Mouse (Mus musculus) hindbrain, embryonic 13.5 days (tissue): ENCODE measurements around the gene Armc9. TPM values are rescaled to one million over a fixed set of nuclear protein-coding genes. Genes with fewer than 3 reads are reported as not detected.

Experiments
- ATAC-seq: fragments of 200-750 bp; cut with Nextera tagmentation; 2 replicates; pipeline ENCODE4 v1.8.0; 2017; ENCODE audit warnings: moderate TSS enrichment; ENCODE audit not compliant: low FRiP score
- H3K27ac ChIP-seq: fragments of 300-500 bp; sonication (generic); 2 replicates; pipeline ENCODE4 v1.5.1; 2015; ENCODE audit warnings: inconsistent platforms, mild to moderate bottlenecking, moderate library complexity
- H3K27me3 ChIP-seq: fragments of 300-500 bp; sonication (generic); 2 replicates; pipeline ENCODE4 v1.6.1; 2015; ENCODE audit warnings: mild to moderate bottlenecking, inconsistent platforms
- H3K36me3 ChIP-seq: fragments of 300-500 bp; sonication (generic); 2 replicates; pipeline ENCODE4 v1.6.1; 2015; ENCODE audit warnings: mild to moderate bottlenecking, inconsistent platforms
- H3K4me1 ChIP-seq: fragments of 300-500 bp; sonication (generic); replicated peaks from 2 replicates; pipeline ENCODE4 v1.6.1; 2015; ENCODE audit warnings: inconsistent platforms
- H3K4me2 ChIP-seq: fragments of 300-500 bp; sonication (generic); 2 replicates; pipeline ENCODE4 v1.6.1; 2015; ENCODE audit warnings: inconsistent platforms, mild to moderate bottlenecking, moderate library complexity
- H3K4me3 ChIP-seq: fragments of 300-500 bp; sonication (generic); 2 replicates; pipeline ENCODE4 v1.5.1; 2015; ENCODE audit warnings: mild to moderate bottlenecking, inconsistent platforms
- H3K9ac ChIP-seq: fragments of 300-500 bp; sonication (generic); 2 replicates; pipeline ENCODE4 v1.6.1; 2015; ENCODE audit warnings: mild to moderate bottlenecking, inconsistent platforms
- H3K9me3 ChIP-seq: fragments of 300-500 bp; sonication (generic); 2 replicates; pipeline ENCODE4 v1.6.1; 2016; ENCODE audit warnings: inconsistent platforms
- WGBS: fragments of 180-500 bp; shearing (Covaris S2); methylation state at CpG from one replicate; pipeline ENCODE4 v1.1.7; 2015; 5-methylcytosine and 5-hydroxymethylcytosine counted together
- polyA plus RNA-seq: library from polyadenylated mRNA; unstranded; fragments of >200 nt; fragmentation: Nextera tagmentation; extraction: Ambion mirVana; gene quantifications from 2 replicates; pipeline ENCODE4 v1.2.1, GENCODE M21; 2015

Gene Armc9
- polyA plus RNA-seq, 1 experiment from 2014 or later: 31.9 TPM

- WGBS: 91% methylated on average over 9 of the region's 9 CpGs
- Histone ChIP-seq H3K4me2 (no peak overlapping the region), H3K9ac (no peak overlapping the region), H3K4me3 (no peak overlapping the region), H3K9me3 (no peaks in the 10 kb centered on the region), H3K27me3 (no peaks in the 10 kb centered on the region), H3K36me3 (peaks cover 93% of the 10 kb centered on the region), H3K4me1 (no peaks in the 10 kb centered on the region; the same call in 1 of the 2 replicates), H3K27ac (no peak overlapping the region)
- no peak for ATAC-seq
Observed at GRCm38 (mm10) chr1:86202617-86203219, 48.1 kb downstream of the Armc9 start.

- no peak overlapping the region for H3K4me2 ChIP-seq
- 86% methylated on average over 7 of the region's 7 CpGs for WGBS
- H3K36me3 ChIP-seq: peaks cover 82% of the 10 kb centered on the region
- no peak for ATAC-seq
- H3K9ac ChIP-seq: no peak overlapping the region
- H3K4me1 ChIP-seq: no peaks in the 10 kb centered on the region
- H3K27me3 ChIP-seq: no peaks in the 10 kb centered on the region
- H3K4me3 ChIP-seq: no peak overlapping the region
- no peaks in the 10 kb centered on the region for H3K9me3 ChIP-seq
- H3K27ac ChIP-seq: no peak overlapping the region
Observed at GRCm38 (mm10) chr1:86210676-86211075, 56.1 kb downstream of the Armc9 start.

- H3K4me1 ChIP-seq: no peaks in the 10 kb centered on the region
- no peak for ATAC-seq
- no peak overlapping the region for H3K9ac ChIP-seq
- no peaks in the 10 kb centered on the region for H3K27me3 ChIP-seq
- H3K4me3 ChIP-seq: no peak overlapping the region
- WGBS: 96% methylated on average over 1 of the region's 1 CpGs
- peaks cover 79% of the 10 kb centered on the region for H3K36me3 ChIP-seq
- H3K27ac ChIP-seq: no peak overlapping the region
- H3K9me3 ChIP-seq: no peaks in the 10 kb centered on the region
- H3K4me2 ChIP-seq: no peak overlapping the region
Observed at GRCm38 (mm10) chr1:86211498-86211897, 56.9 kb downstream of the Armc9 start.

- H3K27ac ChIP-seq: no peak overlapping the region
- no peaks in the 10 kb centered on the region for H3K27me3 ChIP-seq
- WGBS: 90% methylated on average over 8 of the region's 8 CpGs
- ATAC-seq: no peak
- H3K4me1 ChIP-seq: no peaks in the 10 kb centered on the region
- H3K9ac ChIP-seq: no peak overlapping the region
- H3K9me3 ChIP-seq: no peaks in the 10 kb centered on the region
- H3K36me3 ChIP-seq: peaks cover 78% of the 10 kb centered on the region
- no peak overlapping the region for H3K4me2 ChIP-seq
- H3K4me3 ChIP-seq: no peak overlapping the region
Observed at GRCm38 (mm10) chr1:86212731-86213130, 58.2 kb downstream of the Armc9 start.

- no peak overlapping the region for H3K4me3 ChIP-seq
- 0% methylated on average over 1 of the region's 1 CpGs for WGBS
- H3K36me3 ChIP-seq: peaks cover 77% of the 10 kb centered on the region
- ATAC-seq: peak; percentile 57; the same call in 1 of the 2 replicates
- no peak overlapping the region for H3K4me2 ChIP-seq
- no peaks in the 10 kb centered on the region for H3K9me3 ChIP-seq
- no peaks in the 10 kb centered on the region for H3K4me1 ChIP-seq
- H3K27ac ChIP-seq: no peak overlapping the region
- no peak overlapping the region for H3K9ac ChIP-seq
- no peaks in the 10 kb centered on the region for H3K27me3 ChIP-seq
Observed at GRCm38 (mm10) chr1:86214158-86214557, 59.6 kb downstream of the Armc9 start.

- H3K4me1 ChIP-seq: no peaks in the 10 kb centered on the region
- no peak overlapping the region for H3K9ac ChIP-seq
- H3K27me3 ChIP-seq: no peaks in the 10 kb centered on the region
- ATAC-seq: no peak
- no peak overlapping the region for H3K27ac ChIP-seq
- peaks cover 72% of the 10 kb centered on the region for H3K36me3 ChIP-seq
- H3K4me3 ChIP-seq: no peak overlapping the region
- WGBS: 95% methylated on average over 1 of the region's 1 CpGs
- no peak overlapping the region for H3K4me2 ChIP-seq
- no peaks in the 10 kb centered on the region for H3K9me3 ChIP-seq
Observed at GRCm38 (mm10) chr1:86215297-86215696, 60.7 kb downstream of the Armc9 start.

- WGBS: 90% methylated on average over 5 of the region's 5 CpGs
- no peak for ATAC-seq
- Histone ChIP-seq H3K4me2 (no peak overlapping the region), H3K36me3 (peaks cover 61% of the 10 kb centered on the region), H3K9me3 (no peaks in the 10 kb centered on the region), H3K4me1 (no peaks in the 10 kb centered on the region), H3K27ac (no peak overlapping the region), H3K27me3 (no peaks in the 10 kb centered on the region), H3K4me3 (no peak overlapping the region), H3K9ac (no peak overlapping the region)
Observed at GRCm38 (mm10) chr1:86216412-86216811, 61.8 kb downstream of the Armc9 start.

- Histone ChIP-seq H3K9me3 (no peaks in the 10 kb centered on the region), H3K9ac (no peak overlapping the region), H3K27me3 (no peaks in the 10 kb centered on the region), H3K4me2 (no peak overlapping the region), H3K36me3 (peaks cover 47% of the 10 kb centered on the region), H3K4me1 (no peaks in the 10 kb centered on the region), H3K27ac (no peak overlapping the region), H3K4me3 (no peak overlapping the region)
- 66% methylated on average over 6 of the region's 6 CpGs for WGBS
- ATAC-seq: no peak
Observed at GRCm38 (mm10) chr1:86217976-86218375, 63.4 kb downstream of the Armc9 start.

GRCm38 (mm10) chr1:86225195-86225594 lies 70.6 kb downstream of the Armc9 start:
- no peak overlapping the region for H3K4me2 ChIP-seq
- H3K4me1 ChIP-seq: no peaks in the 10 kb centered on the region
- no peak for ATAC-seq
- no peaks in the 10 kb centered on the region for H3K9me3 ChIP-seq
- no peak overlapping the region for H3K4me3 ChIP-seq
- H3K36me3 ChIP-seq: no peaks in the 10 kb centered on the region; the same call in 1 of the 2 replicates
- H3K27me3 ChIP-seq: no peaks in the 10 kb centered on the region
- WGBS: 53% methylated on average over 6 of the region's 6 CpGs
- no peak overlapping the region for H3K9ac ChIP-seq
- H3K27ac ChIP-seq: no peak overlapping the region

- no peak for ATAC-seq
Observed at GRCm38 (mm10) chr1:86228653-86229052, 74.1 kb downstream of the Armc9 start.

GRCm38 (mm10) chr1:86229184-86229829 lies 74.7 kb downstream of the Armc9 start:
- no peak overlapping the region for H3K4me2 ChIP-seq
- ATAC-seq: no peak
- H3K4me1 ChIP-seq: no peaks in the 10 kb centered on the region
- no peaks in the 10 kb centered on the region for H3K27me3 ChIP-seq
- no peaks in the 10 kb centered on the region for H3K9me3 ChIP-seq
- 91% methylated on average over 9 of the region's 9 CpGs for WGBS
- no peaks in the 10 kb centered on the region; the same call in 1 of the 2 replicates for H3K36me3 ChIP-seq
- no peak overlapping the region for H3K27ac ChIP-seq
- no peak overlapping the region for H3K4me3 ChIP-seq
- H3K9ac ChIP-seq: no peak overlapping the region

More at GRCm38 (mm10) chr1:86228653-86229052, 74.1 kb downstream of the Armc9 start:
- Histone ChIP-seq H3K9me3 (no peaks in the 10 kb centered on the region), H3K4me3 (no peak overlapping the region), H3K27ac (no peak overlapping the region), H3K4me1 (no peaks in the 10 kb centered on the region), H3K27me3 (no peaks in the 10 kb centered on the region), H3K36me3 (no peaks in the 10 kb centered on the region; the same call in 1 of the 2 replicates), H3K4me2 (no peak overlapping the region), H3K9ac (no peak overlapping the region)
- 94% methylated on average over 8 of the region's 8 CpGs for WGBS

GRCm38 (mm10) chr1:86232631-86233030 lies 78.1 kb downstream of the Armc9 start:
- Histone ChIP-seq H3K27ac (no peak overlapping the region), H3K36me3 (peaks cover 3% of the 10 kb centered on the region; the same call in 1 of the 2 replicates), H3K4me2 (no peak overlapping the region), H3K27me3 (no peaks in the 10 kb centered on the region), H3K9me3 (no peaks in the 10 kb centered on the region), H3K4me1 (peaks cover 5% of the 10 kb centered on the region; the same call in 1 of the 2 replicates), H3K4me3 (no peak overlapping the region), H3K9ac (0 out of 2 replicates have a peak overlapping the region, but pooled peaks have one; percentile 9)
- no peak for ATAC-seq
- 93% methylated on average over 5 of the region's 5 CpGs for WGBS

GRCm38 (mm10) chr1:86233808-86234207 lies 79.2 kb downstream of the Armc9 start:
- Histone ChIP-seq H3K27me3 (no peaks in the 10 kb centered on the region), H3K9ac (no peak overlapping the region), H3K9me3 (no peaks in the 10 kb centered on the region), H3K4me3 (no peak overlapping the region), H3K27ac (no peak overlapping the region), H3K4me1 (peaks cover 5% of the 10 kb centered on the region; the same call in 1 of the 2 replicates), H3K36me3 (0 out of 2 replicates have a peak, but pooled peaks cover 3% of the 10 kb centered on the region), H3K4me2 (no peak overlapping the region)
- no peak for ATAC-seq
- WGBS: 84% methylated on average over 4 of the region's 4 CpGs
